Mouse (Mus musculus) ES-Bruce4 (cell line): ENCODE results near the gene Slc19a3.

Source experiments
- CTCF ChIP-seq: IDR thresholded peaks from one replicate; pipeline ENCODE4 v1.8.1; 2011; ENCODE audit warnings: low read depth, low read length
- EP300 ChIP-seq: IDR thresholded peaks from 2 replicates; pipeline ENCODE4 v1.6.1; 2011; ENCODE audit warnings: low read depth, low read length; ENCODE audit not compliant: insufficient read depth
- POLR2A ChIP-seq: IDR thresholded peaks from one replicate; pipeline ENCODE4 v1.8.1; 2011; ENCODE audit warnings: low read length; ENCODE audit not compliant: insufficient read depth

DNA sequence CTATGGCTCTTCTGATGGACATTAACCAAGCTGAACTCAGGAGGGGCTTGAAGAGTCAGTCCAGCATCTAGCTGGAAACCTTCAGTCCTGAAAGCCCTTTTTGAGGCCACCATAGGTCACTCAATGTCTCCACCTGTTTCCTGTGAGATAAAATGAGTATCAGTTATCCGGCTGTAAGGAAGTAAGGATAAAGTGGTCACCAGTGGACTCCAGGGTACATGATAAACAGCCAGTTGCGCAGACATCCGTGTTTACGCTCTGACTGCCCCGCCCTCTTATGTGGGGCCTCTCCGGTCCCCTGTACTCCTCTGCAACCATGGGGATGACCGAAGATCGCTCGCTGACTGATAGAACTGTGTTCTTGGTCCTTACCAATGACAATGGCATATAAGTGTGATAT, 63.9 kb downstream of the Slc19a3 start:
- TF ChIP-seq EP300 (no peak), CTCF (no peak), POLR2A (no peak)
